Mouse (Mus musculus) heart, postnatal 0 days (tissue): Measurements from ENCODE around the gene Inpp5e.
A peak's percentile ranks its signal among the peaks of the same experiment; 100 is the strongest.

Source experiments
- CTCF ChIP-seq: IDR thresholded peaks from 2 replicates; pipeline ENCODE4 v1.5.1; 2016; ENCODE audit warnings: antibody characterized with exemption, control low read depth, low read depth
- EP300 ChIP-seq: IDR thresholded peaks from 2 replicates; pipeline ENCODE4 v1.6.1; 2016; ENCODE audit warnings: antibody characterized with exemption, low read depth

DNA sequence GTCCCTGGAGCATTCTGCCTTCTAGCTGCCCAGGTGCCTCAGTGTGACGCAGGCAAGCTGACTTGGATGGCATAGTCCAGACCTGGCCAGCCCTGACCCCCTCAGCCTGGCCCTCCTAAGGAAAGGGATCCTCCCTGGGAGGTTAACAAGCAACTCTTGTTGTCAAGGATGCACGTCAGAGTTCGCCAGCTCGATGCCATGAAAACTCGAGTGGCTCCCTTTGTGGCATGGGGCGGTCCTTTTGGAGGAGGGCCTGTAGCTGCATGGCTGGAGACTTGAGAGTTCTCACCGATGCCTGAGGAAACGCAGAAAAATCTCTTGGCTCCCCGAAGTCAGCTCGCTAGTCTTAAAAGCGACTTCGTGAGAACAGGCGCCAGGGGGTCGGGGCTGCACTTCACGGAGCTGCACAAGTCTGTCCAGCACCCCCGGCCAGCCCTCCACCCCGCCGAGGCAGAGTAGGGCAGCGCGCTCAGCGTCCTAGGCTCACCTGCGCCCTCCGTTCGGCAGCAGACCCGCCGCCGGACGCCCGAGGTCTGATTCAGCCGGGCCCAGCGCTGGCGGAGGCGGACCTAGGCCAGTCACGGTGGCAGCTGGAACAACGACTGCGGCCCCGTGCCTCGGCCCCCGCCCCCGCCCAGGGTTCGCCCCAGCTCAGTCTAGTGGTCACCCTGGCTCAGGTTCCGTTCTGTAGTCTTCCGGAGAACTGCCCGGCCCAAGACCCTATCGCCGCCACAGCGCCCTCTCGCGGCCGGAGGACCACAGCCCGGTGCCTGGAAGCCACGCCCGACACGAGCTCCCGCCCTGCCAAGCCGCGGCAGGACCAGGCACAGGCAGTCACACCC lies at the start of gene Inpp5e:
- TF ChIP-seq CTCF: peak; percentile 96
- TF ChIP-seq EP300: peak; percentile 88
